Mouse (Mus musculus) megakaryocyte, embryonic 14.5 days (primary cell): ENCODE measurements around the gene Mrpl52. TPM values are rescaled to one million over a fixed set of nuclear protein-coding genes. Genes with fewer than 3 reads are reported as not detected.

Source experiments
- H3K27me3 ChIP-seq: replicated peaks from 2 replicates; pipeline ENCODE3; 2012; ENCODE audit warnings: inconsistent platforms
- H3K36me3 ChIP-seq: replicated peaks from 2 replicates; pipeline ENCODE3; 2012; ENCODE audit warnings: low read length, inconsistent platforms, mixed read lengths
- H3K4me1 ChIP-seq: 2 replicates; pipeline ENCODE4 v1.6.1; 2012; ENCODE audit warnings: inconsistent platforms
- H3K4me3 ChIP-seq: replicated peaks from 2 replicates; pipeline ENCODE3; 2012; ENCODE audit warnings: moderate library complexity, mild to moderate bottlenecking, inconsistent platforms
- H3K9me3 ChIP-seq: 2 replicates; pipeline ENCODE4 v1.6.1; 2012; ENCODE audit warnings: inconsistent platforms
- FLI1 ChIP-seq: IDR thresholded peaks from 2 replicates; pipeline ENCODE4 v1.6.1; 2012; ENCODE audit warnings: low read length, inconsistent platforms, mixed read lengths
- GATA1 ChIP-seq: IDR thresholded peaks from 3 replicates; pipeline ENCODE4 v1.6.1; 2012; ENCODE audit warnings: mixed read lengths, low read length, inconsistent platforms, borderline replicate concordance
- polyA plus RNA-seq: library from polyadenylated mRNA; stranded (reverse); fragments of >175 nt; gene quantifications from 2 replicates; pipeline ENCODE4 v1.2.3, GENCODE M21; 2012; ENCODE audit warnings: low replicate concordance; ENCODE audit not compliant: insufficient read depth

Gene Mrpl52
- polyA plus RNA-seq, 1 experiment: 954 TPM

GRCm38 (mm10) chr14:54431334-54432077, 4.8 kb downstream of the Mrpl52 start, which contains the start of gene Mmp14:
TSS of gene Mmp14 (plus strand) at chr14:54431612.
- Histone ChIP-seq H3K36me3 (peaks cover 31% of the 10 kb centered on the region), H3K4me1 (peaks cover 72% of the 10 kb centered on the region), H3K27me3 (peaks cover 25% of the 10 kb centered on the region), H3K9me3 (peaks cover 13% of the 10 kb centered on the region; the same call in 1 of the 2 replicates), H3K4me3 (peak within 1 kb of the TSS; percentile 84)
- TF ChIP-seq FLI1 (no peak), GATA1 (no peak)

GRCm38 (mm10) chr14:54432078-54432836, 5.5 kb downstream of the Mrpl52 start:
- peaks cover 64% of the 10 kb centered on the region for H3K4me1 ChIP-seq
- peaks cover 27% of the 10 kb centered on the region for H3K27me3 ChIP-seq
- peaks cover 13% of the 10 kb centered on the region; the same call in 1 of the 2 replicates for H3K9me3 ChIP-seq
- H3K36me3 ChIP-seq: peaks cover 31% of the 10 kb centered on the region
- H3K4me3 ChIP-seq: peak overlapping the region; percentile 84
- TF ChIP-seq GATA1 (no peak), FLI1 (no peak)

GRCm38 (mm10) chr14:54432837-54433830, 6.4 kb downstream of the Mrpl52 start:
- H3K4me3 ChIP-seq: peak overlapping the region; percentile 86
- peaks cover 29% of the 10 kb centered on the region for H3K27me3 ChIP-seq
- TF ChIP-seq GATA1 (no peak), FLI1 (no peak)
- peaks cover 13% of the 10 kb centered on the region; the same call in 1 of the 2 replicates for H3K9me3 ChIP-seq
- H3K36me3 ChIP-seq: peaks cover 28% of the 10 kb centered on the region
- H3K4me1 ChIP-seq: peaks cover 58% of the 10 kb centered on the region

DNA sequence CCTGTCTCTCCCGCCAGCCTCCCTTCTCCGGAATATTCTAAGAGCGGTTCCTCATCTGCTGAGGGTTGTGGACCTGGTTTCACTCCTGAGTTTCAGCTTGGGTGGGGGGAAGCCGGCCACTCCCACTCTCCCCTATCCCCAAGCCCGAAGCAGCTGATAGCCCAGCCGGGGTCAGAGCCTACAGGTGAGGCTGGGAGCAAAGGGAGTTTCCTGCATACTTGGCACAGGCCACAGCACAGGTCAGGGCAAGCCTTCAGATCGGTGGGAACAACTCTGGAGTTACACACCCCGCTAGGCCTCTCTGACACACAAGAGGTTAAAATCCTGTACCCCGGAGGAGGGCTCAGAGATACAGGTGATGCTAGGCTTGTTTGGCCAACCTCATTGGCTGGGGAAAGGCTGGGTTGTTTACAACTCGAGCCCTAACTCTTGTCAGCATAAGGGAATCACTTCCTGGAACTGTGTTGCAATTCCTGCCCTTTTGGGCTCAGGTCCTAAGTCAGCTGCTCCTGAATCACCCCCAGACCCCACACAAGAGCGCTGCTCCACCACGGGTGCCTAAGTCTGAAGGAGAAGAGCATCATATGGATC, 7.3 kb downstream of the Mrpl52 start:
- peaks cover 55% of the 10 kb centered on the region for H3K4me1 ChIP-seq
- peaks cover 37% of the 10 kb centered on the region for H3K27me3 ChIP-seq
- peak overlapping the region; percentile 38 for H3K4me3 ChIP-seq
- peaks cover 21% of the 10 kb centered on the region for H3K36me3 ChIP-seq
- TF ChIP-seq GATA1 (no peak), FLI1 (no peak)
- H3K9me3 ChIP-seq: peaks cover 13% of the 10 kb centered on the region; the same call in 1 of the 2 replicates

DNA sequence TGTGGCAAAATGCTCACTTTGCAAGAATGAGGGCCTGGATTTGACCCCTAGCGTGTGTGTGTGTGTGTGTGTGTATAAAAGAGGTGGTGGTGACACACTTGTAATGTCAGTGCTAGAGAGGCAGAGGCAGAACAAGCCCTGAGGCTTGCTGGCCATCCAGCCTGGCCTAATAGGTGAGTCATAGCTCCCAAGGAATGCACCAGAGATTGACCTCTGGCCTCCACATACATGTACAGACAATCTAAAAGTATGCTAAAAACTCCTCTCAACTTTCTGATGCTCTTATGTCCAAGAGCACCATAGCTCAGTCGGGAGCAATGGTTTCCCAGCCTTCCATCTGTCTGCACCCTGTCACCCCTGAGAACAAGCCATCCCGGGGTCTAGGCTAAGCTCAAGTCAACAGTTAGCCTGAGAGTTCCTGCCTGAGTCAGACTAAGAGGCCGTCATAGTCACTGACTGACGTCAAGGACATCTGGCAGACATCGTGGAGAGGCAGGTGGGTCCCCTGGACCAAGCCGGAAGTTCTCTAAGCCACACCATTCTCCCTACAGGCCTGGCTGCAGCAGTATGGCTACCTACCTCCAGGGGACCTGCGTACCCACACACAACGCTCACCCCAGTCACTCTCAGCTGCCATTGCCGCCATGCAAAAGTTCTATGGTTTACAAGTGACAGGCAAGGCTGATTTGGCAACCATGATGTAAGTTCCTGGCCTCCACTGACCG, 8.6 kb downstream of the Mrpl52 start:
- Histone ChIP-seq H3K36me3 (peaks cover 8% of the 10 kb centered on the region), H3K4me3 (no peak overlapping the region), H3K9me3 (peaks cover 13% of the 10 kb centered on the region; the same call in 1 of the 2 replicates), H3K4me1 (peaks cover 48% of the 10 kb centered on the region), H3K27me3 (peaks cover 49% of the 10 kb centered on the region)
- TF ChIP-seq GATA1 (no peak), FLI1 (no peak)

GRCm38 (mm10) chr14:54439155-54439554, 12.4 kb downstream of the Mrpl52 start:
- H3K36me3 ChIP-seq: no peaks in the 10 kb centered on the region
- H3K4me3 ChIP-seq: no peak overlapping the region
- no peak for TF ChIP-seq FLI1
- TF ChIP-seq GATA1: no peak
- no peaks in the 10 kb centered on the region for H3K9me3 ChIP-seq
- peaks cover 26% of the 10 kb centered on the region for H3K4me1 ChIP-seq
- H3K27me3 ChIP-seq: peaks cover 48% of the 10 kb centered on the region

DNA sequence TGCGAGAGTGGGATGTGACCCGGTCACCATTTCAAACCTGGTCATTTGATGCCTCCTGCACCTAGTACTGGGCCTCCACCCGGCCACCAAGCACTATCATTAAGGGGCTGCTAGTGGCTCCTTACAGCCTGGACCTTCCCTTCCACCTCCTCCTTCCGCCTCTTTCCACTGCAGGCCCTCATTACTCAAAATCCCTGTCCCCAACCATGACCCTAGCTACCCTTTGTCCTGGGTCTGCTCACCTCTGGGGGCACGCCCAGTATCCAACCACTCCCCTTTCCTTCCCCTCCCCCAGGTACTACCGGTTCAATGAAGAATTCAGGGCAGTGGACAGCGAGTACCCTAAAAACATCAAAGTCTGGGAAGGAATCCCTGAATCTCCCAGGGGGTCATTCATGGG, 12.9 kb downstream of the Mrpl52 start:
- Histone ChIP-seq H3K4me3 (no peak overlapping the region), H3K4me1 (peaks cover 21% of the 10 kb centered on the region), H3K36me3 (no peaks in the 10 kb centered on the region), H3K9me3 (no peaks in the 10 kb centered on the region), H3K27me3 (peaks cover 52% of the 10 kb centered on the region)
- TF ChIP-seq FLI1: no peak
- no peak for TF ChIP-seq GATA1

DNA sequence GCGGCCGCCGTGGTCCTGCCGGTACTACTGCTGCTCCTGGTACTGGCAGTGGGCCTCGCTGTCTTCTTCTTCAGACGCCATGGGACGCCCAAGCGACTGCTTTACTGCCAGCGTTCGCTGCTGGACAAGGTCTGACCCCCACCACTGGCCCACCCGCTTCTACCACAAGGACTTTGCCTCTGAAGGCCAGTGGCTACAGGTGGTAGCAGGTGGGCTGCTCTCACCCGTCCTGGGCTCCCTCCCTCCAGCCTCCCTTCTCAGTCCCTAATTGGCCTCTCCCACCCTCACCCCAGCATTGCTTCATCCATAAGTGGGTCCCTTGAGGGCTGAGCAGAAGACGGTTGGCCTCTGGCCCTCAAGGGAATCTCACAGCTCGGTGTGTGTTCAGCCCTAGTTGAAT, 13.8 kb downstream of the Mrpl52 start:
- peaks cover 52% of the 10 kb centered on the region for H3K27me3 ChIP-seq
- TF ChIP-seq GATA1 (no peak), FLI1 (no peak)
- no peak overlapping the region for H3K4me3 ChIP-seq
- H3K36me3 ChIP-seq: no peaks in the 10 kb centered on the region
- no peaks in the 10 kb centered on the region for H3K9me3 ChIP-seq
- H3K4me1 ChIP-seq: peaks cover 22% of the 10 kb centered on the region
